Mouse (Mus musculus) embryo, embryonic 11.5 days (tissue): ENCODE results near the gene Fam129a.
A peak's percentile ranks its signal among the peaks of the same experiment; 100 is the strongest.

Source experiments
- DNase-seq: peaks from one replicate; pipeline ENCODE4 v3.0.0-alpha.2; 2012; ENCODE audit warnings: low read depth, low spot score

Fam129a gene

GRCm38 (mm10) chr1:151697901-151698641 lies 127.1 kb downstream of the Fam129a start:
- no peak for DNase-seq

DNA sequence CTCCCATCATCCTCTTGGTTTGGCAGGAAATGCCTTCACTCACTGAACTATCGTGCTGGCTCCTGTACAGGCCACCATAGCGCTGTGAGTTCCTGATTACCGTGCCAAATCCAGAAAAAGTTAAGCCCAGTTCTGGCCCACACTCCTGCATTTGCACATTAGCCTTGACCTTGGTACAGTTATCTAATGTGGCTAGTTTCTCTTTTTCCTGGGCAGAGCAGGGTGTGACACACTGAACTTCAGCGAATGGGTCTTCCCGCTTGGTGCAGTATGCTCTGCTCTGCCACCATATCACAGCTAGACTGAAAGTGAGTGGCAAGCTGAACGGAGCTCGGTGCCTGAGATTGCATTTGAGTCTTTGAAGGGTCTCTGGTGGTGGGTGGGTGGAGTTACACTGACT lies 128.4 kb downstream of the Fam129a start:
- no peak for DNase-seq

- DNase-seq, result no peak
These were observed 131.8 kb downstream of the Fam129a start for GRCm38 (mm10) chr1:151702816-151703215.

DNA sequence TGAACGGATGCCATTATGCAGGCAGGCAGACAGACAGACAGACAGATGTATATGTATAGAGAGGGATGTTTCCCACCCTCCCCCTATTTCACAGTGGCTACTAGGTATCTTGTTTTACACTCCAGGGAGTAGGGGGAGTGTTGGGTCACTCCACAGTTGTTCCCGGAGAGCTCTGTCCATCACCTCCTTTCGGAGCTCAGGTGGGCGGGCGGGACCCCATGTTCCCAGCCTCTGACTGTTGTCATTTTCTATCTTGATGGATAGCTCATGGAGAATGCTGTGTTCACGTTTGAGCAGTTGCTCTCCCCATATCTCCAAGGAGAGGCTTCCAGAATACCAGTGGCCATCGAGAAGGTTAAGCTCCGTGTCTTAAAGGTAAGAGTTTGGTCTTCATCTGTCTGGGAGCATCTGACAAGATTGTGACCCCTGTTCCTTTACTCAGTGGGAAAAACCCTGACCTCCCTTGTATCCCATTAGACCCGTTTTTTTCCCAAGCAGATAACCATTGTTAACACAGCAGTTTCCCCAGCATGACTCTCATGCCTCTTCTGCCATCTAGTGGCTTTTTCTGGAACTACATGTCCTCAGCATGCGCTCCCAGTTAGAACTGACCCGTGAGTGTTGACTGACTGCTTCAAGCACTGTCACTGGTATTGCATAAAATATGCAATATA lies 134.9 kb downstream of the Fam129a start:
- peak; percentile 79 for DNase-seq

- DNase-seq, result no peak
These were observed 135.4 kb downstream of the Fam129a start for GRCm38 (mm10) chr1:151706397-151706752.

DNA sequence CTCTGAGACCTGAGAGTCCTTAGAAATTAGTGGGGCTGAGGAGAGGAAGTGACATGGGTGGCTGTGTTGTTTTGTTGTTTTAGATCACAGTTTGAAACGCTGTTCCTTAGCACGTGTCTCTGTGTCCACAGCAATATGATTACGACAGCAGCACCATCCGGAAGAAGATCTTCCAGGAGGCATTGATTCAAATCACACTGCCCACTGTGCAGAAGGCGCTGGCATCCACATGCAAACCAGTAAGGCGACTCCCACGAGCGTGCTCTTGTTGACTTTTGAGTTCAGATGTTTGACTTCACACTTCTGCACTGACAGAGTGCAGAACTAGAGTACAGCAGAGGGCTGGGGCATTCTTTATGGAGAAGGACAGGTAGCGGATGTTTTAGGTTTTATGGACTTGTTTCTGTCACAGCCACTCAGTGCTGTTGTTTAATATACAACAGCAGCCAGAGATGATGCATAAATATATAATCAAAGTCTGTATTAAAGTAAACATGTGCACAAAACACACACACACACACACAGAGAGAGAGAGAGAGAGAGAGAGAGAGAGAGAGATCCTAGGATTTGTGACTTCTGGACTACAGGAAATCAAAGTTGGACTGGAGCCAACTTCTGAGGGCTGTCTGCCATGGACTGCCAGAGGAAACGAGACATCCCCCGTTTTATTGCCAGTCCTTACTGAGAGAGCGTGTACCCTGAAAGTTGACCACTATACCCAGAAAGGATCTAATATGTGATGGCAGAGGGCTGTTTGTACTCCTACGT lies 138.2 kb downstream of the Fam129a start:
- no peak for DNase-seq

- DNase-seq, result no peak
These were observed 138.7 kb downstream of the Fam129a start for GRCm38 (mm10) chr1:151709734-151710022.

DNA sequence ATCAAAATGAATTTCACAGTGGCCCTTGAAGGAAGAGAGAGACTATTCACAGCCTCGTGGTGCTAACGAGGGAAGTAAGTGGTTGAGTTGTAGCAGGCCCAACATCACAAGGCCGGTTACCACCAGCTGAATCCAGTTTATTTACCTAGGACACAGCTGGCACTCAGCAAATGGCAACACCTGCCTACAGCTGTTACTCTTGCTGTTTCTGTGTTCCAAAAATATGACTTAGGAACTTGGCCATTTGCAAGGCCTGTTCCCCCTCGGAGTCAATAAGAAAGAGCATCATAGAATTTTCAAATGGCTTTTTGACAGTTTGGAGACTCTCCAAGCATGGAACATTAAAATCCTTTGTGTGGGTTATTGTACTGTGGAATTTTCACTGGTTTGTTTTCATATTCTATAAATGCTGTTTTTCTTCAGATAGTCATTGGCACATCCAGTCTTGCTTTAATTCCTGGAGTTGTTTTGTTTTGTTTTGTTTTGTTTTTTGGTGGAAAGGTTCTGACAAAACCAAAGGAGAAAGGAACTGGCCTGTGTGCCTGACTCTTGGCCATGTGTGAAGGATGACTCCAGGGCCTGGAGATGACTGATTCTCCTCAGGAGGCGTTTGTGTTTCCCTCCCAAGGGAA lies 139.6 kb downstream of the Fam129a start:
- no peak for DNase-seq

- no peak for DNase-seq
These were observed 140.1 kb downstream of the Fam129a start for GRCm38 (mm10) chr1:151711062-151711461.

- no peak for DNase-seq
These were observed 141.7 kb downstream of the Fam129a start for GRCm38 (mm10) chr1:151712664-151713063.

- DNase-seq, result no peak
These were observed 142.6 kb downstream of the Fam129a start for GRCm38 (mm10) chr1:151713622-151714021.

GRCm38 (mm10) chr1:151716024-151716710 lies 145.2 kb downstream of the Fam129a start:
- no peak for DNase-seq

GRCm38 (mm10) chr1:151717624-151718023 lies 146.6 kb downstream of the Fam129a start:
- DNase-seq, result no peak

GRCm38 (mm10) chr1:151718575-151718974 lies 147.6 kb downstream of the Fam129a start:
- DNase-seq, result no peak

GRCm38 (mm10) chr1:151719911-151720310 lies 148.9 kb downstream of the Fam129a start:
- DNase-seq, result no peak

GRCm38 (mm10) chr1:151720566-151720965 lies 149.6 kb downstream of the Fam129a start:
- DNase-seq, result no peak

GRCm38 (mm10) chr1:151721357-151721983 lies 150.5 kb downstream of the Fam129a start:
- no peak for DNase-seq

GRCm38 (mm10) chr1:151723771-151724170 lies 152.8 kb downstream of the Fam129a start:
- DNase-seq, result no peak

- DNase-seq, result no peak
These were observed 154.6 kb downstream of the Fam129a start for GRCm38 (mm10) chr1:151725590-151725989.

DNA sequence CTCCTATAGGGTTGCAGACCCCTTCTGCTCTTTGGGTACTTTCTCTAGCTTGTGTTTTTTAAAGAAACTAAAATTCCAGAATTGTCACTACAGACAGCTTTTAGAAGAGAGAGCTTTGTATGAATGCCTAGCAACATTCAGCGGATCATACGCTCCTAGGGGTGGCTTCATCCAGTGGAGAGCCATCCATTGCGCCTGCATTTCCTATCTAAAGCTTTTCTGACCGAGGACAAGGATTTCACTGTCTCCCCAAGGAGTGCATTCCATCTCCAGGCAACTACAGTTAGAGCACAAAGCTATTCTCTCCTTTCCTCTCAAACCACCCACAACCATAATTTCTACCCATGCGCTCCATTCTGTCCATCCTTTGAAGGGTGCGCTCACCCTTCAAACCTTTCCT lies 155.4 kb downstream of the Fam129a start:
- no peak for DNase-seq

DNA sequence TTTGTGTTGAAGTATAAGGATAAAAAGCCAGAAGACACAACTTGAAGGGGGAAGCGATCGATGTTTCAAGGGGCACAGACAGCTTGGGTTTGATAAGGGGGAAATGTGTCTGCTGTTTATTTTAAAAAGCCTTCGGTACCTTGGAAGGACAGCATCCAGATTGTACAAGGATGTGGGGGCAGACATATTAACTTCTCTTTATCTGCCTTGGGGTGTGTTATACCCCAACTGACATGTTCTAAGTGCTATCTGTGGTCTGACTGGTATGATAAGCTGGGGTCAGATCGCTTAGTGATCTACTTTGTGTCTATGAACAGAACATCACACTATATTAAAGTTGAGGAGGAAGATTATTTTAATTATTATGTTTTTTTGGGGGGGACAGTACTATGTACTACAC lies 157.2 kb downstream of the Fam129a start:
- DNase-seq, result no peak
